In the genomic region with DNA sequence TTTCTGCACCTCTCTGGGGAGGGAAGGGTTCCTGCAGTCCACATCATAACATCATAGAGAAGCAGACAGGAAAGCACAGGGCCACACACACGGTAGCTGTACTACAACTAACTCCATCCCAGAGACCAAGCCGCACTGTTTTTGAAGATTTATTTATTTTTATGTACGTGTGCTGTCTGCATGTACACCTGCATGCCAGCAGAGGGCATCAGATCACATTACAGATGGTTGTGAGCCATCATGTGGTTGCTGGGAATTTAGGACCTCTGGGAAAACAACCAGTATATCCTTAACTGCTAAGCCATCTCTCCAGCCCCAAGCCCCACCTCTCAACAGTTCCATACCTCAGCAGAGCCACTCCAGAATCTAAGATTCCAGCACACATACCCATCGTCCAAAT, we compare ENCODE assay signal across 23 mouse cellular contexts. TPM values are rescaled to one million over a fixed set of nuclear protein-coding genes. Genes with fewer than 3 reads are reported as not detected.
A peak's percentile ranks its signal among the peaks of the same experiment; 100 is the strongest.
DNase-seq lines count a peak whose midpoint lies in the region; ATAC-seq and TF ChIP-seq lines count a peak whose summit lies in the region.
"Had no signal": no experiment of that assay in that cellular context is flagged by ENCODE, and none has a peak within 500 bp of the region (broad histone marks: within the 10 kb centered on the region; RNA-seq: fewer than 3 reads in every experiment).

No protein-coding gene starts in this region.

- dilution Hi-C loops in CH12.LX (cut with MboI; ENCODE audit: extremely low pct_ligation_motif_present, extremely low pct_unique_long_range_greater_than_20kb, low sequenced_read_pairs) = no loop called here

- no peaks in the 10 kb centered on the region for H3K36me3 ChIP-seq in heart, adult 2 months (ENCODE audit: control insufficient read depth, insufficient read depth, low read length)
- H3K36me3 ChIP-seq in heart, embryonic 11.5 days (ENCODE audit: control insufficient read depth, insufficient read depth, low read length) = no peaks in the 10 kb centered on the region
- no peaks in the 10 kb centered on the region for H3K36me3 ChIP-seq in CH12.LX (replicated peaks in 1 of 2; ENCODE audit: control insufficient read depth in 1 of 2, insufficient read depth in 1 of 2, low read length in 1 of 2)
- H3K36me3 ChIP-seq: lung, embryonic 15.5 days had no signal

- in situ Hi-C loops in CH12.LX (cut with MboI; ENCODE audit: low pct_ligation_motif_present, low pct_unique_long_range_greater_than_20kb, low sequenced_read_pairs) = no loop called here

- no peak overlapping the region for H3K4me2 ChIP-seq in heart, embryonic 11.5 days
- no peak overlapping the region for H3K4me2 ChIP-seq in CH12.LX (ENCODE audit: insufficient read depth, low read depth, poor library complexity, severe bottlenecking)
- H3K4me2 ChIP-seq: lung, embryonic 15.5 days had no signal

- peak; percentile 19 for TF ChIP-seq RAD21 in CH12.LX (IDR thresholded peaks at IDR 0.05; ENCODE audit: low read depth, low read length)

- intact Hi-C loops in heart, adult 2 months (cut with DNase I) = loop anchor here (2.0 to 5.0 kb wide), 2 partner anchors 16 to 41 kb away; partner anchors contain the start of gene Nrarp
- intact Hi-C loops in left cerebral cortex, adult 2 months (cut with DNase I) = no loop called here
- intact Hi-C loops in left cerebral cortex, postnatal 10 days (cut with DNase I) = no loop called here

- no peak for TF ChIP-seq POLR2A in heart, adult 2 months (IDR thresholded peaks at IDR 0.05; ENCODE audit: insufficient read depth, low read depth, low read length)
- TF ChIP-seq POLR2A in CH12.LX (IDR thresholded peaks at IDR 0.05; ENCODE audit: low read depth, low read length) = no peak

- H3K79me2 ChIP-seq in heart, adult 2 months (replicated peaks; ENCODE audit: control insufficient read depth, insufficient read depth, low read length) = no peaks in the 10 kb centered on the region
- H3K79me2 ChIP-seq in CH12.LX (replicated peaks; ENCODE audit: control insufficient read depth, extremely low read depth, insufficient read depth, poor library complexity, severe bottlenecking) = no peaks in the 10 kb centered on the region

- peaks cover 3% of the 10 kb centered on the region; the same call in 1 of the 2 replicates for H3K9me3 ChIP-seq in heart, embryonic 11.5 days (replicated peaks; ENCODE audit: control insufficient read depth, low read length)
- peaks cover 2% of the 10 kb centered on the region for H3K9me3 ChIP-seq in CH12.LX (replicated peaks; ENCODE audit: low read length)
- H3K9me3 ChIP-seq: lung, embryonic 15.5 days had no signal

- peaks cover 12% of the 10 kb centered on the region for H3K4me1 ChIP-seq in heart, adult 2 months (ENCODE audit: control insufficient read depth, insufficient read depth, low read length)
- H3K4me1 ChIP-seq in heart, embryonic 11.5 days (ENCODE audit: control insufficient read depth, insufficient read depth, low read length) = peaks cover 5% of the 10 kb centered on the region; the same call in 1 of the 2 replicates
- no peaks in the 10 kb centered on the region for H3K4me1 ChIP-seq in CH12.LX (ENCODE audit: control insufficient read depth in 1 of 2, insufficient read depth in 2 of 2)
- H3K4me1 ChIP-seq: lung, embryonic 15.5 days had no signal

- DNase-seq in heart, adult 2 months = no peak
- no peak for DNase-seq in left cerebral cortex, adult 2 months (ENCODE audit: extremely low spot score in 1 of 2, low spot score in 2 of 2)
- DNase-seq in left cerebral cortex, postnatal 10 days (ENCODE audit: extremely low spot score in 1 of 2, low spot score in 2 of 2) = no peak
- DNase-seq in CH12.LX (ENCODE audit: extremely low read depth) = no peak
- DNase-seq in ZHBTc4 (ENCODE audit: low read depth, low spot score) = peak; percentile 76
- DNase-seq in spleen, postnatal 14 days (ENCODE audit: low spot score in 2 of 2) = no peak
- DNase-seq in adipocyte (ENCODE audit: low spot score) = no peak
- DNase-seq: adrenal gland, postnatal 14 days; cerebellum, adult 8-10 months; heart, postnatal 14 days; midbrain, embryonic 14.5 days; thymus, adult 18-20 months had no signal

- no peak for TF ChIP-seq EP300 in heart, adult 2 months (IDR thresholded peaks at IDR 0.05; ENCODE audit: insufficient read depth, low read depth, low read length)
- no peak for TF ChIP-seq EP300 in CH12.LX (IDR thresholded peaks at IDR 0.05; ENCODE audit: low read length)

- ATAC-seq in heart, embryonic 11.5 days (replicated peaks; ENCODE audit: insufficient number of reproducible peaks, low FRiP score, low TSS enrichment) = no peak
- ATAC-seq: forebrain, embryonic 16.5 days; hindbrain, embryonic 16.5 days had no signal

- H3K27ac ChIP-seq in heart, adult 2 months = no peak overlapping the region
- H3K27ac ChIP-seq in heart, embryonic 11.5 days (ENCODE audit: low read depth, low read length) = no peak overlapping the region
- H3K27ac ChIP-seq in left cerebral cortex, adult 2 months = no peak overlapping the region
- H3K27ac ChIP-seq in CH12.LX (ENCODE audit: insufficient read depth, low read depth) = no peak overlapping the region
- H3K27ac ChIP-seq: lung, embryonic 15.5 days had no signal

- no peak overlapping the region for H3K4me3 ChIP-seq in heart, adult 2 months
- no peak overlapping the region for H3K4me3 ChIP-seq in heart, embryonic 11.5 days (ENCODE audit: low read depth, low read length)
- no peak overlapping the region for H3K4me3 ChIP-seq in left cerebral cortex, adult 2 months
- H3K4me3 ChIP-seq in CH12.LX (replicated peaks in 1 of 3; ENCODE audit: low read depth in 2 of 3, low read length in 2 of 3, poor library complexity in 1 of 3) = no peak overlapping the region
- H3K4me3 ChIP-seq: erythroblast, embryonic 14.5 days; lung, embryonic 15.5 days had no signal

- TF ChIP-seq CTCF in heart, adult 2 months (IDR thresholded peaks at IDR 0.05) = peak; percentile 64
- TF ChIP-seq CTCF in left cerebral cortex, adult 2 months (IDR thresholded peaks at IDR 0.05) = peak; percentile 34
- TF ChIP-seq CTCF in CH12.LX (conservative IDR thresholded peaks at IDR 0.05 in 1 of 2, IDR thresholded peaks at IDR 0.05 in 1 of 2; ENCODE audit: low read depth in 2 of 2, low read length in 2 of 2) = peak; percentile 48 to 67; a peak in 3 of 4 replicates

- no peaks in the 10 kb centered on the region for H3K27me3 ChIP-seq in heart, adult 2 months (ENCODE audit: control insufficient read depth, insufficient read depth, low read length)
- H3K27me3 ChIP-seq in heart, embryonic 11.5 days (ENCODE audit: control insufficient read depth, insufficient read depth, low read length) = no peaks in the 10 kb centered on the region
- H3K27me3 ChIP-seq in CH12.LX (replicated peaks) = peaks cover 14% of the 10 kb centered on the region
- H3K27me3 ChIP-seq: lung, embryonic 15.5 days had no signal

- WGBS in heart, adult 2 months = 64% methylated on average over 4 of the region's 4 CpGs
- 63% methylated on average over 4 of the region's 4 CpGs for WGBS in heart, embryonic 11.5 days (ENCODE audit: insufficient replicate concordance)

- no peak overlapping the region for H3K9ac ChIP-seq in heart, adult 2 months (ENCODE audit: low read depth, low read length)
- H3K9ac ChIP-seq in heart, embryonic 11.5 days (ENCODE audit: low read depth, low read length) = no peak overlapping the region
- no peak overlapping the region for H3K9ac ChIP-seq in CH12.LX (ENCODE audit: insufficient read depth, low read depth)
- H3K9ac ChIP-seq: lung, embryonic 15.5 days had no signal

TF ChIP-seq in CH12.LX, 34 proteins besides CTCF, POLR2A, EP300 and RAD21:
- TF ChIP-seq USF1 (IDR thresholded peaks at IDR 0.05; ENCODE audit: low read depth, low read length) (no peak), SMC3 (IDR thresholded peaks at IDR 0.05; ENCODE audit: low read depth, low read length) (peak; percentile 52)

RNA-seq across cellular contexts. Expression of gene Nrarp, which starts 39.4 kb away (rescaled TPM):
- total RNA-seq in heart, adult 2 months (2021) = 1 to 10 TPM; 6.2 to 7.4 TPM
- 10.2 and 11.2 TPM in 2 replicates for polyA plus RNA-seq in heart, adult 2 months (2012; rRNA removed)
- 4.5 and 4.8 TPM in 2 replicates for polyA plus RNA-seq in heart, embryonic 11.5 days (2014; fragmentation: Nextera tagmentation; extraction: Ambion mirVana)
- total RNA-seq in left cerebral cortex, adult 2 months (2021) = 10 to 100 TPM; 20.2 to 21.7 TPM
- total RNA-seq in left cerebral cortex, postnatal 10 days (2021) = 10 to 100 TPM; 34.5 to 41.9 TPM
- total RNA-seq in CH12.LX (2012; rRNA removed) = 3.1 TPM in 2 replicates
- total RNA-seq in CH12.LX (2014; rRNA removed) = 0.24 and 0.35 TPM in 2 replicates
- 0.14 and 0.20 TPM in 2 replicates for polyA plus RNA-seq in CH12.LX (2012; ENCODE audit: insufficient read length, low read depth)

RNA-seq across cellular contexts. Expression of gene Noxa1, which starts 46.2 kb away (rescaled TPM):
- total RNA-seq in heart, adult 2 months (2021) = not detected
- polyA plus RNA-seq in heart, adult 2 months (2012; rRNA removed) = not detected in 2 replicates
- 0.10 TPM in 1 of 2 replicates, not detected in the other for polyA plus RNA-seq in heart, embryonic 11.5 days (2014; fragmentation: Nextera tagmentation; extraction: Ambion mirVana)
- not detected for total RNA-seq in left cerebral cortex, adult 2 months (2021)
- total RNA-seq in left cerebral cortex, postnatal 10 days (2021) = not detected
- 4.6 and 5.0 TPM in 2 replicates for total RNA-seq in CH12.LX (2012; rRNA removed)
- 6.1 and 6.4 TPM in 2 replicates for total RNA-seq in CH12.LX (2014; rRNA removed)
- polyA plus RNA-seq in CH12.LX (2012; ENCODE audit: insufficient read length, low read depth) = 4.0 and 6.3 TPM in 2 replicates
- total RNA-seq: adrenal gland, postnatal 14 days; gastrocnemius, adult 8-10 months; heart, adult 8-10 months; heart, postnatal 14 days; layer of hippocampus, adult 8-10 months; megakaryocyte progenitor cell, adult 5-6 weeks had no signal
- polyA plus RNA-seq: C2C12; embryonic facial prominence, embryonic 11.5 days; forebrain, embryonic 16.5 days; hindbrain, embryonic 16.5 days; midbrain, embryonic 14.5 days had no signal

RNA-seq across cellular contexts. Expression of gene Tor4a, which starts 55.5 kb away (rescaled TPM):
- 1 to 10 TPM; 4.3 to 4.9 TPM for total RNA-seq in heart, adult 2 months (2021)
- polyA plus RNA-seq in heart, adult 2 months (2012; rRNA removed) = 6.8 and 9.4 TPM in 2 replicates
- polyA plus RNA-seq in heart, embryonic 11.5 days (2014; fragmentation: Nextera tagmentation; extraction: Ambion mirVana) = 5.9 and 8.3 TPM in 2 replicates
- 1 to 10 TPM; 2.0 to 2.2 TPM for total RNA-seq in left cerebral cortex, adult 2 months (2021)
- total RNA-seq in left cerebral cortex, postnatal 10 days (2021) = 1 to 10 TPM; 1.8 to 1.9 TPM
- total RNA-seq in CH12.LX (2012; rRNA removed) = 17.5 and 20.4 TPM in 2 replicates
- total RNA-seq in CH12.LX (2014; rRNA removed) = 12.6 and 13.1 TPM in 2 replicates
- 15.3 TPM in 2 replicates for polyA plus RNA-seq in CH12.LX (2012; ENCODE audit: insufficient read length, low read depth)

Comparison
In these comparisons a context has a peak if more than half of its experiments do, and no peak if none do; other contexts are left out.
1. RNA of gene Noxa1, which starts 46.2 kb away (total RNA-seq): 4.6 to 6.4 TPM in CH12.LX; not detected in heart, adult 2 months, not detected in left cerebral cortex, adult 2 months and not detected in left cerebral cortex, postnatal 10 days; every median in the first group is over 4 times any median in the second.
2. Peak in every context shown above with its lines, with median percentiles within 50 percentile points of each other: CTCF ChIP-seq.